Mouse (Mus musculus): Measurements from ENCODE around the gene Adam22. TPM values are rescaled to one million over a fixed set of nuclear protein-coding genes. Genes with fewer than 3 reads are reported as not detected.

Adam22 gene
- total RNA-seq, 2 experiments from 2014 or later, result 162 to 174 TPM

GRCm38 (mm10) chr5:8116561-8117168 lies 251.3 kb downstream of the Adam22 start:
- DNase-seq (ENCODE audit: low spot score in 2 of 2), result peak in 1 of 2 experiments; percentile 23
- Histone ChIP-seq H3K27ac (no peak overlapping the region), H3K4me3 (no peak overlapping the region)
- TF ChIP-seq CTCF (conservative IDR thresholded peaks at IDR 0.05), result no peak

- Histone ChIP-seq H3K4me3 (no peak overlapping the region), H3K27ac (no peak overlapping the region)
- TF ChIP-seq CTCF (conservative IDR thresholded peaks at IDR 0.05), result no peak
- no peak for DNase-seq (ENCODE audit: low spot score in 2 of 2)
Observed at GRCm38 (mm10) chr5:8112246-8112645, 255.7 kb downstream of the Adam22 start.

DNA sequence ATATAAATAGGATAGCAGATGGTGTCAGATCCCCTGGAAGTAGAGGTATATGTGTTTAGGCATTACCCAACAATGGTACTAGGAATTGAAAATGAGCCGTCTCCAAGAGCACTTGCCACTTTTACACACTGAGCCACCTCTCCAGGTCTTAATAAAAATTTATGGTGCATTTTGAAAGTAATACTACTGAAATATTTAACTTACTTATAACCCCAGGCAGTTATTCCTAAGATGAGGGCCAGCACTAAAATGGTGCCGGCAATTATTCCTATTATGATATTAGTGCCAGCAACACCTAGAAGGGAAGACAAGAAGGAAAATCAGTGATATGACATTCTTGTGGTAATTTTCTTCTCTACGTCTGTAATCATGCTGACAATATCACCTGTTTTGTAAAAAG lies 256.3 kb downstream of the Adam22 start:
- TF ChIP-seq CTCF (conservative IDR thresholded peaks at IDR 0.05), result no peak
- Histone ChIP-seq H3K4me3 (no peak overlapping the region), H3K27ac (no peak overlapping the region)
- DNase-seq (ENCODE audit: low spot score in 2 of 2), result no peak

DNA sequence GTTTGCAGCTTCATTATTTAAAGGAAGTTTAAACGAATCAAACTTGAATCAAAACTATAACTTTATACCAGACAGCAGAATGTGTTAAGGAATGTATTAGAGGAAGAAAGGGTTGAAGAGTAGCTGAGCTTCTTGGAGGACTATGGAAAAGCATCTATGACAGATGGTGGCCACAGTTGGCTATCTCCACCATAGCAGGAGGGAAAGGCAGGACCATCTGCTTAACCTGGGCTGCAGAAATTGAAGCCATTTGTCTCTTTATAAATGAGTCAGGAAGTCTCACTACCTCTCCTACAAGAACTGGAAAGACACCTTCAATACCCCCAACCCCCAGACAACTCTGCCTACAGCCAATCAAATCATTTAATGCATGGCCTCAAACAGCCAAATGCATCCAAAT lies 272.3 kb downstream of the Adam22 start:
- no peak for DNase-seq (ENCODE audit: low spot score in 2 of 2)
- TF ChIP-seq CTCF (conservative IDR thresholded peaks at IDR 0.05), result no peak
- H3K27ac ChIP-seq, result no peak overlapping the region
- no peak overlapping the region for H3K4me3 ChIP-seq

GRCm38 (mm10) chr5:8094921-8095320 lies 273.0 kb downstream of the Adam22 start:
- no peak overlapping the region for H3K4me3 ChIP-seq
- H3K27ac ChIP-seq, result no peak overlapping the region
- TF ChIP-seq CTCF (conservative IDR thresholded peaks at IDR 0.05), result no peak
- DNase-seq (ENCODE audit: low spot score in 2 of 2), result no peak

GRCm38 (mm10) chr5:8088147-8088546 lies 279.8 kb downstream of the Adam22 start:
- H3K4me3 ChIP-seq, result no peak overlapping the region
- no peak for TF ChIP-seq CTCF (conservative IDR thresholded peaks at IDR 0.05)
- no peak overlapping the region for H3K27ac ChIP-seq
- DNase-seq (ENCODE audit: low spot score in 2 of 2), result no peak

- no peak for TF ChIP-seq CTCF (conservative IDR thresholded peaks at IDR 0.05)
- no peak overlapping the region for H3K27ac ChIP-seq
- no peak for DNase-seq (ENCODE audit: low spot score in 2 of 2)
- H3K4me3 ChIP-seq, result no peak overlapping the region
Observed at GRCm38 (mm10) chr5:8085661-8086060, 282.3 kb downstream of the Adam22 start.

DNA sequence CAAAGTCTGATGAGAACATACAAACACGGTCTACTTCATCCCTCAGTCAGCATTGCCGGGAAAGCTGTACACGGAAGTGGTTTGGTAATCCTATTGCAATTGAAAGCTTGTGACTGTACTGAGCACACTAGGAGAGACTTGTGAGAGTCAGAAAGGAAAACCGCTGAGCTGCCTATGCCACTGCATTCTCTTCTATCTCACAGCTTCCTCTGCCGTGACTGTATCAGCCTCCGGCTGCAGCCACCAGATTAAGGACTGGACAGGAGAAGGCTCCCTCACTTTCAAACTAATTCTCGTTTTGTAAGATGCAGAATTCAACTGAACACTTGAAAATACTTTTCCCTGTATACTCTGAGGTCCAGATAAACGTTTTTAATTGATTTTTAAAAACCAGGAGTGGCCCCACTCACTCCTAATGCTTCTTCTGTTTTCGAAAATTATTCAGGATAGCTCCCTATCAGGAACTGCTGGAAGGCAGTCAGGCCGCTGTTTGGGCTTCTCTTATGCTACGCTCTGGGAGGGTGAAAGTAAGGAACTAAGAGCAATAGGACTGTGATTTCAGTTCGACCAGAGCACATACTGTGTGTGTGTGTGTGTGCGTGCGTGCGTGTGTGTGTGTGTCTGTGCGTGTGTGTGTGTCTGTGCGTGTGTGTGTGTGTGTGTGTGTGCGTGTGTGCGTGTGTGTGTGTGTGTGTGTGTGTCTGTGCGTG lies 285.0 kb downstream of the Adam22 start:
- Histone ChIP-seq H3K27ac (no peak overlapping the region), H3K4me3 (no peak overlapping the region)
- no peak for DNase-seq (ENCODE audit: low spot score in 2 of 2)
- no peak for TF ChIP-seq CTCF (conservative IDR thresholded peaks at IDR 0.05)

DNA sequence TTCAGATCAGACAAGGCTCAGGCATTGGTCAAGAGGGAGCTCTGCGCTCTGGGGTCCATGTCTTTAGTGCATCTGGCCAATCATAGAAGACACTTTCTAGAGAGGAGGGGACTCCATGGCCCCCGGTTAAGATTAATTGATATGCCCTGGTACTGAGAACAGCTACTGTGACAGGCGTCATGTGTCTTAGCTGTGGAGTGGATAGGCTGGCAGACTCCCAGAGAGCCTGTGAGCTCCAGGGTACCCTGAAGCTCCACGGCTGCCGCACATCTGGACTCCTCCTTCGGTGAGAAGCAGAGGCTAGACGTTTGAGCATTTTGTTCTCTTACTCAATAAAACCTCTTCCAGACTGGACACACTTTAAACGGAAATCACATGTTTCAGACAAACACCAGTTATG lies 290.5 kb downstream of the Adam22 start:
- DNase-seq (ENCODE audit: low spot score in 2 of 2), result no peak
- Histone ChIP-seq H3K4me3 (no peak overlapping the region), H3K27ac (no peak overlapping the region)
- TF ChIP-seq CTCF (conservative IDR thresholded peaks at IDR 0.05), result no peak

- DNase-seq (ENCODE audit: low spot score in 2 of 2), result no peak
- no peak for TF ChIP-seq CTCF (conservative IDR thresholded peaks at IDR 0.05)
- Histone ChIP-seq H3K27ac (peak overlapping the region; percentile 64), H3K4me3 (no peak overlapping the region)
Observed at GRCm38 (mm10) chr5:8073901-8074561, 293.9 kb downstream of the Adam22 start.

- Histone ChIP-seq H3K4me3 (no peak overlapping the region), H3K27ac (peak overlapping the region; percentile 64; the same call in 1 of the 2 replicates)
- no peak for TF ChIP-seq CTCF (conservative IDR thresholded peaks at IDR 0.05)
- DNase-seq (ENCODE audit: low spot score in 2 of 2), result no peak
Observed at GRCm38 (mm10) chr5:8073406-8073805, 294.6 kb downstream of the Adam22 start.

GRCm38 (mm10) chr5:8063207-8063606 lies 304.8 kb downstream of the Adam22 start:
- Histone ChIP-seq H3K4me3 (no peak overlapping the region), H3K27ac (no peak overlapping the region)
- no peak for TF ChIP-seq CTCF (conservative IDR thresholded peaks at IDR 0.05)
- DNase-seq (ENCODE audit: low spot score in 2 of 2), result no peak

DNA sequence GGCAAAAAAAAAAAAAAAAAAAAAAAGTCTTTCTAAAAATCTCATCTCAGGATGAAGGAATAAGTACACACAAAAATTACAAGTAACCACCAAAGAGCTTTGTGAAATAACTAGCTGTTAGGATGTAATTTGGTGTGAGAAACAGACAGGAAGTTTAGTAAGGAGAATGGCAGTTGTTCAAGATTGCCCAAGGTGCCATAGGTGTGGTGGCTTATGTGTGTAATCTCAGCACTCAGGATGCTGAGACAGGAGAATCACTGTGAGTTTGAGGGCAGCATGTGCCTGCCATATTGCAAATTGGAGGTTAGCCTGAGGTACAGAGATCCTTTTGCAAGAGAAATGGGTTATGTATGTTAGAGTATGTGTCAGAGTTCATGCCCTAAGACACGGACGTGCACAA lies 305.5 kb downstream of the Adam22 start:
- no peak overlapping the region for H3K4me3 ChIP-seq
- DNase-seq (ENCODE audit: low spot score in 2 of 2), result no peak
- TF ChIP-seq CTCF (conservative IDR thresholded peaks at IDR 0.05), result no peak
- no peak overlapping the region for H3K27ac ChIP-seq

Measured in layer of hippocampus, adult 2 months (tissue).